Mouse (Mus musculus): ENCODE measurements at regions not wholly inside any gene's neighbourhood (a gene's known extent, or its start where the extent isn't known, plus 50 kb on each side); places are given as distances from the start of the nearest gene placed in this dataset.

GRCm38 (mm10) chr3:119588872-119589416 is 195.3 kb downstream of the Ptbp2 start:
- no peak for TF ChIP-seq CTCF (IDR thresholded peaks at IDR 0.05; ENCODE audit: low read depth)
- TF ChIP-seq EP300 (IDR thresholded peaks at IDR 0.05; ENCODE audit: low read depth), result no peak

Measured in heart, postnatal 0 days (tissue).